Mouse (Mus musculus) T-helper 1 cell (primary cell): ENCODE data around the gene Rasgrp2.

Experiments used
- in situ Hi-C: fragments of 300-600 bp; cut with MboI, MseI; formaldehyde crosslinking; loops from one replicate; pipeline ENCODE4 v1.15.1; 2025; ENCODE audit warnings: high pct_unique_total_duplicates

Rasgrp2 gene

DNA sequence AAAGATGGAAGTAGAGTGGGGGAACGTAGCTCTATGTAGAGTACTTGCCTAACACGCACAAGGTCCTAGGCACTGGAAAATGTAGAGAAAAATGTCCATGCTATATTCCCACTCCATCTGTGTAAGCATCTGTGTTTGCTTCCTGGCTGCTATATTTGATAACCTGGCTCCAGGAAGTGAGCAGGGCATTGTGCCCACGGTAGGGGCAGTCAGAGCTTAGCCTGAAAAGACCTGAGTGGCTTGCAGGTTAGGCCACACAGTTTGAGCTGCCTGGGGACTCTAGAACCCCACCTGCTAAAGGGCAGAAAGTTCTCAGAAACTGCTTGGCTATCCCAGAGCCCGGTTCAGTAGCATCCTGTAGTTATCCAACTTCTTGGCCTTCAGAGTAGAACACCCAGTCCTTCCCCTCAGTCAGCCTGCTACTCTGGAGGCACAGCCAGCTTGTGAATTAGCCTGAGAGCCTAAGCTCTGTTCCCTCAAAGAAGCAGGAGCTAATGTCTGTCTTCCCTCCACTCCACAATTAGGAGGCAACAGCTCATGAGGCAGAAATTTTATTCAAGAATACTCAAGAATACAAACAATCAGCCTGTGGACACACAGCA is 16.7 kb upstream of the Rasgrp2 start:
- in situ Hi-C loops, result no loop called here

DNA sequence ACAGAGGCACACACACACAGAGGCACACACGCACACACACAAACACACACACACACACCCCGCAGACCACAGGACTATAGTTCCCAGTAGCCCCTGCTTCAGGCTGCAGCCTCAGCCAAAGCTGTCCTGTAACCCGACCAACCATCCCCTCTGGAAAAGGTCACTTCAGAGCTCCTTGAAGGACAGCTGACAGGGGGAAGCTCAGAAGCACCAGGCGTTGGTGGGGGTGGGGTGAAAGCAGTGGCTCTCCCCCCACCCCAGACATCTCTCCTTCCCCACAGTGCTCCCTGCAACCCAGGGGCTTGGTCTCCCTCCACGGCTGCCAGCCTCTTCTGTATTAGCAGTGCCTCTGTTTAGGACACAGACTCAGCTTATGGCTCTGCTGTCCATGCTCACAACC is 15.7 kb upstream of the Rasgrp2 start:
- in situ Hi-C loops, result no loop called here

DNA sequence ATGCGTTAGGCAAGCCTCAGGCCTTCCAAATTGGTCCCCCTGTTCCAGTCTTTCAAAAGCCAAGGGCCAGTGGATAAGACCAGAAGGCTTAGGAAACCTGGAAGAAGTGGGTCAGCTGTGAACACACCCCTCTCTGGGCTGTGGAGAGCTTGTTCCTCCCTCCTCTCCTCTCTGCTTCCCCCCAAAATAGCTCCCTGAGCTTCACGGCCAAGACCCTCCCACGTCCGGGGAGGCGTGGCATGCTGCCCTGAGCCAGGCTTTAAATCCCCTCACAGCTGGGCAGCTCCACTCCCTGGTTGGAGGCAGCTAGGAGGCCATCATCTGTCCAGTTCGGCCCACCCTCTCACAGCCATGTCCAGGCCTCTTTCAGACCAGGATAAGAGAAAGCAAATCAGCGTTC is 15.0 kb upstream of the Rasgrp2 start, which contains the start of gene Pygm:
Pygm (plus strand) TSS at position 272 of the 400 bp plus-strand sequence.
- in situ Hi-C loops, result no loop called here

DNA sequence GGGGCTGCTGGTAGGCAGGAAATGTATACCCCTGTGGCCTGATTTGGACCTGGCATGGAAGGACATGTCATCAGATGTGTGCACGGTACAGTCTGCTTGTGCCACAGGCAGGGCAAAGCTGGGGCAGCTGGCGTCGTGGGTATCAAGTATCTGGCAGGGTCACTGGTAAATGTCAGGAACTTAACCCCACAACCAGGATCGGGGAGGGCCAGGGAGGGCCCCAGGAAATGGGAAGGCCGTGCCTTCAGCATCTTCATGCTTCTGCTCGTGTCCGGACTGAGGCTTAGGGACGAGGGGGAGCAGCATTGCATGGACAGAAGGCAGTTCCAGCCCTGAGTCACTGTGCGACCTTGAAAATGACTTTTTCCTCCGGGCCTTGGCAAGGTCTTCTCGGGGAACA is 14.2 kb upstream of the Rasgrp2 start:
- in situ Hi-C loops, result no loop called here

DNA sequence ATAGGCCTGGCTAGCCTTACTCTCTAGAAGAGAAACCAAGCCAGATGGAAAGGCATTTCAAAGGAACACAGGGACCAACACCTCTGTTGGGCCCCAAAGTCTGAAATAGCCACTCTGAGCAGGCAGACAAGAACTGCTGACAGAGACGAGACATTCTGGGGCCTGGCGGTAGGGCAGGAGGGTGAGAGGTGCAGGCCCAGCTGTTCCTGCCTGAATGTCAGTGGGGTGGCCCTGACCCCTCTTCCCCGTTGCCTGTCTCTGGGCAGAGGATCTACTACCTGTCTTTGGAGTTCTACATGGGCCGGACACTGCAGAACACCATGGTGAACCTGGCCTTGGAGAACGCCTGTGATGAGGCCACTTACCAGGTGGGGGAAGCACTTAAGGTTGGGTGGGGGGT is 13.7 kb upstream of the Rasgrp2 start:
- in situ Hi-C loops, result no loop called here

DNA sequence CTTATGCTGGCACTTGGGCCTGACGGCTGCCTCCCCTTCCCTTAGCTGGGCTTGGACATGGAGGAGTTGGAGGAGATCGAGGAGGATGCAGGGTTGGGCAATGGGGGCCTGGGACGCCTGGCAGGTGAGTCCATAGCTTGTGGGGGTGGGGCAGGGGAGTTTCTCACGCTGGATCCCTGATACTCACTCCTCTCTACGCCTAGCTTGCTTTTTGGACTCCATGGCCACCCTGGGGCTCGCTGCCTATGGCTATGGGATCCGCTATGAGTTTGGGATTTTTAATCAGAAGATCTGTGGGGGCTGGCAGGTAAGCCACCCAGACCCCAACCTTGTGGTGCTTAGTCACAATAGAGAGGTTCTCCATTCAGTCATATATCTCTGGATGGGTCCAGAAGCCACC is 13.3 kb upstream of the Rasgrp2 start:
- in situ Hi-C loops, result no loop called here

DNA sequence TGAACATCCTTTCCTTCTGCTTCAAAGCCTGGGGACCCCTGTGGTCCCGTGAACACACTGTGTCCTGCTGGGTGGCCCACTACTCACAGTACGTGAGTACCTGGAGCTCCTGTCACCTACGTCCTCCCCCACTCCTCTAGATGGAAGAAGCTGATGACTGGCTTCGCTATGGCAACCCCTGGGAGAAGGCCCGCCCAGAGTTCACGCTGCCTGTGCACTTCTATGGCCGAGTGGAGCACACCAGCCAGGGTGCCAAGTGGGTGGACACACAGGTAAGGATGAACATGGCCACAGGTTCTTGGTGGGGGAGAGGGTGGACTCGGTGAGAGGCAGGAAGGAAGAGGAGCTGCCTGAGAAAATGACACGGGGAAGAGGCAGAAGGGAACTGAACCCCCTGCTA is 12.9 kb upstream of the Rasgrp2 start:
- in situ Hi-C loops, result no loop called here

DNA sequence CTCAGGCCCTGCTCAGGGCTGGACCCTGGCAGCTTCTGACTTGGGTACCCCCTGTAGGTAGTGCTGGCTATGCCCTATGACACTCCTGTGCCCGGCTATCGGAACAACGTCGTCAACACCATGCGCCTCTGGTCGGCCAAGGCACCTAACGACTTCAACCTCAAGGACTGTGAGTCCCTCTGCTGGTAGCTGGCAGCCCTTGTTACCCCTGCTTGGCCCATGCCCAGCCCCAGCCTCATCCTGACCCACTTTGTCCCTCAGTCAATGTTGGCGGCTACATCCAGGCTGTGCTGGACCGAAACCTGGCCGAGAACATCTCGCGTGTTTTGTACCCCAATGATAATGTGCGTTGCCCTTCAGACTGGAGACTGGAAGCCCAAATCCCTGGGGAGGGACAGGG is 11.1 kb upstream of the Rasgrp2 start:
- in situ Hi-C loops, result no loop called here

DNA sequence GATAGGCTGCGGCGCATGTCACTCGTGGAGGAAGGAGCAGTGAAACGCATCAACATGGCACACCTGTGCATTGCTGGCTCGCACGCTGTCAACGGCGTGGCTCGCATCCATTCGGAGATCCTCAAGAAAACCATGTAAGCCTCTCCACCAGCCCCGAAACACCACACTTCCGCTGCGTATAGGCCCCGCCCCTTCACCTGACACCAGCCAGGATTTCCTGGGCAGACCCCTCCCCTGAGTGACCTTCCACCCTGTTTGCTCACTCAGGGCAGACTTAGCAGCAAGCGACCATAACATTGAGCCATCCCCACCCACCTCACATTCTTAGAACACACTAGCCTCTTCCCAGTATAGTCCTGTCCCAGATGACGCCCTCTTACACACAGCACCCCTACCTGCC is 9.3 kb upstream of the Rasgrp2 start:
- in situ Hi-C loops, result no loop called here

DNA sequence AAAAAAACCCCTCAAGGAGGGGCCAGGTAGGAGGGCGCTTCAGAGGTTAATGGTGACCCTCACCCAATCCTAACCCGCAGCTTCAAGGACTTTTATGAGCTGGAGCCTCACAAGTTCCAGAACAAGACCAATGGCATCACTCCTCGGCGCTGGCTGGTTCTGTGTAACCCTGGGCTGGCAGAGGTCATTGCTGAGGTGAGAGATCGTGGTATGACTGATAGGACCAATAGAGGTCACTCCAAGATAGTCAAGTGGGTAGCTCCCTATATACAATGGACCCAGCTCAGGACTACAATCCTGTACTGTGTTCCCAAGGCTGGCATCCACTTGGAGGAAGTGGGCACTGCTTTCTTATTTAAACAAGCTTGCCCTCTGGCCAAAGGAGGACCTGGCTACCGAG is 8.9 kb upstream of the Rasgrp2 start:
- in situ Hi-C loops, result no loop called here

DNA sequence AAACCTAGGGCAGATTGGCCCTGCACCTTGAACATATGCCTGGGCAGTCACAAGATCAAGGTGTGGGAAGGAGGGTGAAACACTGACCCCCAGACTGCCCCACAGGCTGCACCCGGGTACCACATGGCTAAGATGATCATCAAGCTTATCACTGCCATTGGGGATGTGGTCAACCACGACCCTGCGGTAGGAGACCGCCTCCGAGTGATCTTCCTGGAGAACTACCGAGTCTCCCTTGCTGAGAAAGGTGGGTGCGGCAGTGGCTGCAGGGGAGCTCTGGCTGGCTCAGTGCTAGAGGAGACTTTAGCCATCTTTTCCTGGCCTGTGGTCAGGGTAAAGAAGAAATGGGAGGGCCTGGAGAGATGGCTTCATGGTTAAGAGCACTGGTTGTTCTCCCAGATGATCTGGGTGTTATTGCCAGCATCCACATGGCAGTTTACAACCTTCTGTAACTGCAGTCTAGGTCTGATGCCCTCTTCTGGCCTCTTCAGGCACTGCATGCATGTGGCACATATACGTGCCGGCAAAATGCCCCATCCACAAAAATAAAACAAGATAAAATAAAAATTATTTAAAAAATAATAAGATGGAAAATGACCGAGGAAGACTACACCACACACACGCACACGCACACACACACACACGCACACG is 6.3 kb upstream of the Rasgrp2 start:
- in situ Hi-C loops, result no loop called here

DNA sequence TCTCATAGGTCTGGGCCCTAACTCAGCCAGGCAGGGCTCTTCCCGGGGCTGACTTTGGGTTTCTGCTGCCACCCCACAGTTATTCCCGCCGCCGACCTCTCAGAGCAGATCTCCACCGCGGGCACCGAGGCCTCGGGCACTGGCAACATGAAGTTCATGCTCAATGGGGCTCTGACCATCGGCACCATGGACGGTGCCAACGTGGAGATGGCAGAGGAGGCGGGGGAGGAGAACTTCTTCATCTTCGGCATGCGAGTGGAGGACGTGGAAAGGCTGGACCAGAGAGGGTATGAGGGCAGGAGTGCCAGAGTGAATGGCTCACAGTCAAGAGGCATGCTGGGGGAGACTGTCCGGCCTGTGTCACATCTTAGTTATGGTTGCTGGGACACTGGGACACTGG is 5.5 kb upstream of the Rasgrp2 start:
- in situ Hi-C loops, result no loop called here

DNA sequence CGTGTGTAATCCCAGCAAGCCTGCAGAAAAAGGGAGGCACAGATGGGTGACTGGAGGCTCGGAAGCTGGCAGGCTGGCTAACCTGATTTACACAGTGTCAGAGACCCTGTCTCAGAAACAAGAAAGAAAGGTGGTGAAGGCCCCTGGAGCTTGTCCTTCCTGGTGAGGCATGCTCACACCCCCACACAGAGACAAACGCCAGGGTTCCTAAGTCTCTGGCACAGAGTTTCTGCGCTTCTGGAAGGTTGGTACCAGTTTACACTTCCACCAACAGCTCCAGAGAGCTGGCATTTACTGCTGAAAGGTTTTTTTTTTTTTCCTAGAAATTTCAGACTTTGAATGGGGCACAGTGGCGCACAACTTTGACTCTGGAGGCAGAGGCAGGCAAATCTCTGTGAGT is 2.9 kb upstream of the Rasgrp2 start:
- in situ Hi-C loops, result no loop called here

DNA sequence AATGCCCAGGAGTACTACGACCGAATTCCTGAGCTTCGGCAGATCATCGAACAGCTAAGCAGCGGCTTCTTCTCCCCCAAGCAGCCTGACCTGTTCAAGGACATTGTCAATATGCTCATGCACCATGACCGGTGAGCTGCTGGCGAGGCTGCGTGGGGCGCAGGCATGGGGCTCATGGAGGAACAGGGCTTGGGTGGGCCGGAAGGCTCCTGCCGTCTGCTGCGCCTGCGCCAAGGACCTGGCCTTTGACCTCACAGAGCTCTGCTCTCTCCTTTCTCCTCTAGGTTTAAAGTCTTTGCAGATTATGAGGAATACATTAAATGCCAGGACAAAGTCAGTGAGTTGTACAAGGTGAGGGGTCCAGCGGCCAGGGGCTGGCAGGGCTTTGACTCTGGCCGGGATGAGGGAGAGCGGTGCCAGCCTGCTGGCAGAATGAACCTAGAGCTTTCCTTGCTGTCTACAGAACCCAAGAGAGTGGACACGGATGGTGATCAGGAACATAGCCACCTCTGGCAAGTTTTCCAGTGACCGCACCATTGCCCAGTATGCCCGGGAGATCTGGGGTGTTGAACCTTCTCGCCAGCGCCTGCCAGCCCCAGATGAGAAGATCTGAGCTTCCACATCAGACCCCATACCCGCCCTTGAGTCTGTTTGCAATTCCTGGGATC is 1.4 kb upstream of the Rasgrp2 start:
- in situ Hi-C loops, result no loop called here

DNA sequence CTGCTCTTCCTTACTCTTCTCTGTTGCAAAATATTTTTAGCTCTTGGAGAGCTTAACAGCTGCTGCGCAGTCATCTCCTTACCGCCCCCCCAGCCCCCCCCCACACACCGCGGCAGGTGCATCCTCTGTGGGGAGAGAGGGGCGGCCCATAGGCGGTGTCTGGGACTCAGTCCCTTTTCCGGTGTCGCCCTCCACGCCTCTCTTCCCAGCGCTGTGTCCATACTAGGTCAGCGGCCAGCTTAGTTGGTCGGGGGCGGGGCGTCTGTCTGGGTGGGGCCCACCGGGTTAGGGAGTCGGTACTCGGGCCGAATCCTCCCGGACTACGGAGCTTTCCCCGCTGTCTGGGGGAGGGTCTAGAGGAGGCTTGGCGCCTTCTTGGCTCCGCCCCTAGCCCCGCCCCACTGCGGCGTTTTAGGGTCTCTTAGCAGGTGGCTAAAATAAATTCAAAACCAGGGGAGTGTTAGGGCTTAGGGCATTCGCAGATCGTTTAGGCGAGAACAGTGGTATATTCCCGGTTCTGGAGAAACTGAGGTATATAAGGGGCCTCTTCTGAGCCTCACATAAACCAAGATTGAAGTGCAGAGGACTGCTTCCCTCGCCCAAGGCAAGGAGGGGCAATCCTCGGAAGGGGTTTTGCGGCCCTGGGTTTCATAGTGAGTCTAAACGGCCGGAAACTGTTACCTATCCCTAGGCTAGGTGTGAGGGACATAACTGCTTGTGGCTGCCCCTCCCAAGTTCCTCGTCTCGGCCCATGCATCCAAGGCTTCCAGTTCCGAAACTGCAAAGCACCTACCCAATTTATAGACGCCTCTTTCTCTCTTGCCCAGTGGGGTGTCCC is 474 bp upstream of the Rasgrp2 start:
- in situ Hi-C loops, result no loop called here

DNA sequence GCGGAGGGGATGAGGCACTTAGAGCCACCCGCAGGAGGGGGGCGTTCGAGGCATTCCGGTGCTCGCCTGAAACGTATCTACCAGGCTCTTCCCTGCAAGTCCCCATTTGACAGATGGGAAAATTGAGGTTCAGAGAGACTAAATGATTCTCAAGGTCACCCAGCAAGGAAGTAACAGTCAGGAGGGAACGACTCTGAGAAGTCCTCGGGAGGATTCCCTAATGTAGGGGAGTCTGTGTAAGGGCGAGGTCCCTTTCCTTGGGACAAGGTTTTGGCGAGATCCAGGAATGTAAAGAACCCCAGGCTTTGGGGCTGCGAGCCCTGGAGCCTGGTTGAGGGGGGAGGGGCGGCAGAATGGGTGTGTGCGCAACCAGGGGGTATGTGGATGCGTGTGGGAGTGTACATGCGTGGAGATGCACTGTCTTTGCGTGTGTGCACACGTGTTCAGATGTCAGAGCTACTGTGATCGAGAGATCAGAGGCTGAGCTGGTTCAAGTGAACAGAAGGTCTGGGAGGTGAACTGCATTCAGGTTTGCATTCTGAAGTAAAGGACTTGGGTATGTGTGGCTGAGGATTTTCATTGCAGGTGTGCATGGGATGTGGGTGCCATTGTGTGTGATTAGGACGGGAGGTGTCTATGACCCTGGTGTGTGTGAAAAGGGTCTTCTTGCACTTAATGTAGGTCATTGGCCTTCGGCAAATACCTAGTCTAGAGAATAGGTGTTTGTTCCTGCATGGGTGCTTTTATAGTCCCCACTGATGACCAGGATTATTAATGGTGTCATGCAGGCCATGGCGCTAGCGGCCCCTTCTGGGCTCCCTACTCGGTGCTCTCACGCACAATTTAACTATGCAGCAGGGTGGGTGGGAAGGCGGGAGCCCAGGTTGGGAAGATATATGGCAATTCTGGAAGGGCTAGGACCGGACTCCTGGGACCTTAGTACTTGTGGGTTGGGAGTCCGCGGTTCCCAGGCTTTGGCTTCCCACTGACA is 1.3 kb downstream of the Rasgrp2 start:
- in situ Hi-C loops, result loop anchor here (25.0 kb wide), 1 partner anchor 437 kb away; the partner anchor contains the start of gene Rps6ka4

DNA sequence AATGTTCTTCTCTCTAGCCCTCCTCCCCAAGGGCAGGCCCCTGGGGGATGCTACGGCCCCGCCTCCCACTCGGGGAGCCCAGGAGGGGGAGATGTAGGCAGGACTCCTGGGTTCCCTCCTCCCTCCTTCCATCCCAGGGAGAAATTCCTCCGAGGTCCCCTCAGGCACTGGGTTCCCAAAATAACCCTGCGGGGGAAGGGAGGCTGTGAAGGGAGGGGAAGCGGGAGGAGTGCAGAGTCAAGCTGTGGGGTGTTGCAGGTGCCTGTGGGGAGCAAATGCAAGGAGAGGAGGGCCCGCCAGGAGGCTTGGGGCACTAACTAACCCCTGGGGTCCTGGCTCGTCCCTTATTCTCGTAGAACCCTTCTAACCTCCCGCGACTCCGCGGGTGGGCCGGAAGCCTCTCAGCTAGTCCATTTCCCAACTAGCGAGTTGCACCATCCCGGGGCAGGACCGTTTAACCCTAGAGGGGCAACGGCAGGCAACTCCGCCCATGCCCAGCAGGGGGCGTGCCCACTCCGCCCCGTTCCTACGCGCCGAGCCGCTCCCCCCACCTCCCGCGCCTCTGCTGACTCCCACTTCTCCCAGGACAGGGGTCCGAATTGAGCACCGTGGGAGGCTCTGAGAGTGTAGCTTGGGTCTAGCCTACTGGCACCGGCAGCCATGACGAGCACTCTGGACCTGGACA is 2.1 kb downstream of the Rasgrp2 start:
- in situ Hi-C loops, result loop anchor here (25.0 kb wide), 1 partner anchor 436 kb away; the partner anchor contains the start of gene Rps6ka4

DNA sequence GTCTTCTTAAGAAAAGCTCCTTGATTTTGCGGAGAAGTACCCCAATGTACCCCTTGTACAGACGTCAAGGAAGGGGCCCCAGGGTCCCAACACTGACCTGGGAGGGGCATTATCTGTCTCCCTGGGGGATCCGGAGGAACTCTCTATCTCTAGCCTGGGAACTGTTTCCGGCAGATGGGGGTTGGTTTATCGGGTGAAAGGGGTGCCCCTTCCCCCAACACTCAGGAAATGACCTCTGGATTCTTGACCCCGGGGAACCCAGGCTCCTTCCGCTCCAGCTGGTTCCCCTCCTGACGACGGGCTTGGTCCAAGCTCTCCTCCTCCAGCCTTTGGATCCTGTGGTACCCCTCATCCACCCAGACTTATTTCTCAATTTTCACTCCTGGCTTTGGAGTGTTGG is 2.8 kb downstream of the Rasgrp2 start:
- in situ Hi-C loops, result loop anchor here (25.0 kb wide), 1 partner anchor 435 kb away; the partner anchor contains the start of gene Rps6ka4

DNA sequence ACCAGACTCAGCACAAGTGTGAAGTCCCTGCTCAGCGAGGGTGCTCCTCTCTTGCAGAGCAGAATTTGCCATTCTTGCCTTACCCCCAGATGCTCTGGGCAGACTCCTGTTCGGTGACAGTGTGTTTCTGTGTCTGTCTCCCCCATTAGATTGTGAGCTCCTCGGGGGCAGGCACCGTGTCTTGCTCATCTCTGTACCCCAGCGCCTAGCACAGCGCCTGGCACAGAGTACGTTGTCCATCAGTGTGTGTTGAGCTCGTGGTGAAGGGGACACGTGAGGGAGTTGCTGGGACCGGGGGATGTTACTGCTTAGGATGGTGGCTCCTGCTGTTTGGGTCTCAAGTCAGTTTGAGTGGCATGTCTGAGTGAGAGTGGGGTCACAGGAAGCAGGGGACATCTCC is 4.7 kb downstream of the Rasgrp2 start:
- in situ Hi-C loops, result loop anchor here (25.0 kb wide), 1 partner anchor 433 kb away; the partner anchor contains the start of gene Rps6ka4

DNA sequence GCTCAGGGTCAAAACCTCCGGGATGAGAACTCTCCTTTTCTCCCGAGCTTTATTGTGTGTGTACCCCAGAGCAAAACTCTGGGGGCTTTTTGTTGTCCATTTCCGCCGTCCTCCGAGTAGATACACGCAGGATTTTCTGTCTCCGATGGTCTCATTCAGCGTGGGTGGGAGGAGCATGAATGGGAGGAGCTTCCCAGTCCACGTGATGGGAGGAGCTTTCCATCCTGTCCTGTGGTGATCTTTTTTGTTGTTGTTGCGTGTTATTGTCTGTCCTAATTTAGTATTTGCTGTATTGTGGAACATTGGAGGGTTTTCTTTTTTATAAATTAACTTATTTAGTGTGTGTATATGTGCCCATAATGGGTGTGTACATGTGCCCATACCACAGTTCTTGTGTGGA is 6.3 kb downstream of the Rasgrp2 start:
- in situ Hi-C loops, result loop anchor here (25.0 kb wide), 1 partner anchor 432 kb away; the partner anchor contains the start of gene Rps6ka4
